Mouse (Mus musculus) heart, adult 8-10 months (tissue): ENCODE results near the gene Mab21l3. TPM values are rescaled to one million over a fixed set of nuclear protein-coding genes. Genes with fewer than 3 reads are reported as not detected.

Source experiments
- DNase-seq: peaks from one replicate; pipeline ENCODE4 v3.0.0; 2022; ENCODE audit warnings: low spot score
- total RNA-seq, 4 experiments: library from RNA; stranded (reverse); gene quantifications; 2 replicates each; pipeline ENCODE4 v1.2.4; 2022

The Mab21l3 gene
- total RNA-seq, result not detected

- no peak for DNase-seq
These were observed at the start of gene Mab21l3 for GRCm38 (mm10) chr3:101848816-101849215. Mab21l3 (minus strand) TSS chr3:101848959.

GRCm38 (mm10) chr3:101897377-101897974 lies 48.7 kb upstream of the Mab21l3 start:
- DNase-seq, result no peak

- peak; percentile 55 for DNase-seq
These were observed 48.1 kb upstream of the Mab21l3 start for GRCm38 (mm10) chr3:101896893-101897292.

- no peak for DNase-seq
These were observed 46.7 kb upstream of the Mab21l3 start for GRCm38 (mm10) chr3:101895376-101895910.

GRCm38 (mm10) chr3:101885591-101885990 lies 36.8 kb upstream of the Mab21l3 start:
- peak; percentile 40 for DNase-seq

GRCm38 (mm10) chr3:101885041-101885440 lies 36.3 kb upstream of the Mab21l3 start:
- no peak for DNase-seq

- DNase-seq, result no peak
These were observed 35.1 kb upstream of the Mab21l3 start for GRCm38 (mm10) chr3:101883902-101884301.

- DNase-seq, result no peak
These were observed 33.0 kb upstream of the Mab21l3 start for GRCm38 (mm10) chr3:101881721-101882120.

- DNase-seq, result no peak
These were observed 32.1 kb upstream of the Mab21l3 start for GRCm38 (mm10) chr3:101880818-101881217.

- no peak for DNase-seq
These were observed 29.4 kb upstream of the Mab21l3 start for GRCm38 (mm10) chr3:101878136-101878535.

GRCm38 (mm10) chr3:101876459-101877285 lies 27.9 kb upstream of the Mab21l3 start:
- DNase-seq, result no peak

GRCm38 (mm10) chr3:101875258-101875920 lies 26.6 kb upstream of the Mab21l3 start:
- peak; percentile 44 for DNase-seq

- DNase-seq, result no peak
These were observed 24.4 kb upstream of the Mab21l3 start for GRCm38 (mm10) chr3:101873061-101873675.

GRCm38 (mm10) chr3:101871951-101872350 lies 23.2 kb upstream of the Mab21l3 start:
- DNase-seq, result no peak

- no peak for DNase-seq
These were observed 18.3 kb upstream of the Mab21l3 start for GRCm38 (mm10) chr3:101867001-101867421.

- no peak for DNase-seq
These were observed 13.1 kb upstream of the Mab21l3 start for GRCm38 (mm10) chr3:101861856-101862255.

GRCm38 (mm10) chr3:101860151-101860550 lies 11.4 kb upstream of the Mab21l3 start:
- DNase-seq, result no peak

GRCm38 (mm10) chr3:101859740-101860139 lies 11.0 kb upstream of the Mab21l3 start:
- no peak for DNase-seq

GRCm38 (mm10) chr3:101854075-101854474 lies 5.3 kb upstream of the Mab21l3 start:
- DNase-seq, result no peak

GRCm38 (mm10) chr3:101851363-101851762 lies 2.6 kb upstream of the Mab21l3 start:
- DNase-seq, result no peak

- DNase-seq, result no peak
These were observed 2.7 kb downstream of the Mab21l3 start for GRCm38 (mm10) chr3:101846096-101846495.
